Mouse (Mus musculus): ENCODE data around the gene Wdr61. TPM values are rescaled to one million over a fixed set of nuclear protein-coding genes. Genes with fewer than 3 reads are reported as not detected.

Gene Wdr61
- total RNA-seq (2021), result 10 to 100 TPM; 60.2 to 63.6 TPM
- long read RNA-seq, experiment 1, transcript Wdr61-203 (11 exons, 1,290 nt), result major isoform, 25 of 53 reads
- long read RNA-seq, experiment 1, transcript Wdr61-201 (11 exons, 1,187 nt), result minor isoform, 8 of 53 reads
- long read RNA-seq, experiment 1, partial matches to known transcripts, result 14 of 53 reads
- long read RNA-seq, experiment 1, other reads (novel, unspliced or antisense), result 5 of 53 reads
- long read RNA-seq, experiment 2, transcript Wdr61-201 (11 exons, 1,187 nt), result minor isoform, 12 of 59 reads
- long read RNA-seq, experiment 2, transcript Wdr61-203 (11 exons, 1,290 nt), result major isoform, 13 of 59 reads
- long read RNA-seq, experiment 2, partial matches to known transcripts, result 23 of 59 reads
- long read RNA-seq, experiment 2, other reads (novel, unspliced or antisense), result 11 of 59 reads

GRCm38 (mm10) chr9:54733921-54734638, at the start of gene Wdr61:
Gene Wdr61 (minus strand): TSS chr9:54734519.
- peak; percentile 97 to 99 for DNase-seq (ENCODE audit: low spot score in 2 of 2)
- H3K27ac ChIP-seq, result peak within 1 kb of the TSS; percentile 82
- H3K4me3 ChIP-seq, result peak within 1 kb of the TSS; percentile 76
- peak; percentile 68 for TF ChIP-seq CTCF (conservative IDR thresholded peaks at IDR 0.05)

DNA sequence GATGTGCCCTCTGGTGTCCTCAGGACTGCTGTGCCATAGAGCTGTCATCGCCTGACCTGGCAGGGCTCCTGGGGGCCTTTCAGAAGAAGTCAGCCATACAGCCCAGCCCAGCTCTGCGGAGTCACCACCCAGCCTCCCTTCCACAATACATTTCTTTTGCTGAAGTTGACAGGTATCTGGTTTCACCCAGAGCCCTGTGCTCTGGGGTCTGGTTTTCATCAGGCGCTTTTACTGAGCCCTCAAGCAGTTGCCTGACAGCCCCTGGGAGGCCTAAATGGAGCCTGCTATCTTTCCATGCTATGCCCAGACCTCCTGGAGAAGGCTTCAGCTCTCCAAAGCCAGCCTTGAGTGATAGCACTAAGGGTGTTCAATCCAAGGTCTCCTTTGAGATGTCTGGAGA, 49.7 kb upstream of the Wdr61 start:
- no peak overlapping the region for H3K4me3 ChIP-seq
- DNase-seq (ENCODE audit: low spot score in 2 of 2), result no peak
- TF ChIP-seq CTCF (conservative IDR thresholded peaks at IDR 0.05), result no peak
- H3K27ac ChIP-seq, result no peak overlapping the region

GRCm38 (mm10) chr9:54782504-54782903, 48.2 kb upstream of the Wdr61 start:
- TF ChIP-seq CTCF (conservative IDR thresholded peaks at IDR 0.05), result no peak
- no peak overlapping the region for H3K4me3 ChIP-seq

GRCm38 (mm10) chr9:54779280-54779679, 45.0 kb upstream of the Wdr61 start:
- Histone ChIP-seq H3K27ac (no peak overlapping the region), H3K4me3 (no peak overlapping the region)
- no peak for TF ChIP-seq CTCF (conservative IDR thresholded peaks at IDR 0.05)
- no peak for DNase-seq (ENCODE audit: low spot score in 2 of 2)

More at GRCm38 (mm10) chr9:54782504-54782903, 48.2 kb upstream of the Wdr61 start:
- H3K27ac ChIP-seq, result no peak overlapping the region
- DNase-seq (ENCODE audit: low spot score in 2 of 2), result no peak

DNA sequence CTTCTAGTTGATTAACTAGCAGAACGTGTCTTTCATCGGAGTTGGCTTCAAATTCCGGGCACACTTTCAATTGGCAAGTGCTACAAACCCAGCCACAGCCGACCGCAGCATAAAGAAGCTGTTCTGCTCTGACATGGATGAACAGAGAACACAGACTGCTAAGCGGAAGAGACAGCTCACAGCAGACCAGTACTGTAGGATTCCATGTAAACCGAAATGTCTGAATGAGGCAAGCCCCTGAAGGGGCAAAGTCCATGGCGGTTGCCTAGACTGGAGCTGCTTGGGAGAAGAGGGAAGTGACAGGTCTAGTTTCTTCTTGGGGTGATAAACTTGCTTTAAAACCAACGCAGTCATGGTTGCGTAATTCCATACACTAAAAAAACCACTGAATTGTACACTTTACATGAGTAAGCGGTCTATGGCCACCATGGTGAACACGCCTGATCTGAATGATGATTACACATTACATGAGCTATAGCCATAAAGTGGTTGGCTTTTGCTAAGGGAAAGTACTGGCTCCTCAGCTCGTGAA, 42.2 kb upstream of the Wdr61 start:
- no peak for TF ChIP-seq CTCF (conservative IDR thresholded peaks at IDR 0.05)
- no peak overlapping the region for H3K4me3 ChIP-seq
- no peak overlapping the region for H3K27ac ChIP-seq
- no peak for DNase-seq (ENCODE audit: low spot score in 2 of 2)

DNA sequence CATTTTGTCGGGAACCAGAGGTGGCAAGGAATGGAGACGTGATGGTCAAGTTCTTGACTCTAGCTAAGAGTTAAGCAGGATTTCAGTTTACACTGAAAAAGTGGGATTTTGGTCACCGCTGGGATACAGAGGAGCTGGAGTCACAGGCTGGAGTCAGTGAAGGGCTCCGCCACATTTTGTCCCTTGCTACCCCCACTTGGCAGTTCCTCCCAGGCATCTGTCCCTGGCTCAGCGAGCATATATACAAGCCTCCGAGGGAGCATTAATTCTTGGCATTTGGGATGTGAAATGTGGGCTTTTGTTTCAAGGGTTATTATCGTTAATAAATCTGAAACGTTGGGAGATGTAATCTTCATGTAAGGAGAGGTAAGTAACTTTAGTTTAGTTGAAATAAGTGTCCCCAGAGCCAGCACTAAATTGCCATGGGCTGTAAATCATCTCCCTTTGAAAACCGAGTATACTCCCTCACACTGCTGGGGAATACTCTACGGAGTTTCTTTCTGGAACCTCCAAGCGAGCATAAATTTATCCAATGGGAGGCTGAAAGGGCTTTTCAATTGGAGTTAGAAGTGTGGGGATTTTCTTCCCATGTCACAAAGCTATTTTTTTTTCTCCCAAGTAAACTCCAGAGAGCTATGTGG, 35.9 kb upstream of the Wdr61 start:
- Histone ChIP-seq H3K27ac (no peak overlapping the region), H3K4me3 (no peak overlapping the region)
- no peak for TF ChIP-seq CTCF (conservative IDR thresholded peaks at IDR 0.05)
- no peak for DNase-seq (ENCODE audit: low spot score in 2 of 2)

GRCm38 (mm10) chr9:54765336-54766085, 31.2 kb upstream of the Wdr61 start:
- DNase-seq (ENCODE audit: low spot score in 2 of 2), result no peak
- no peak overlapping the region; the same call in 1 of the 2 replicates for H3K4me3 ChIP-seq
- no peak for TF ChIP-seq CTCF (conservative IDR thresholded peaks at IDR 0.05)

DNA sequence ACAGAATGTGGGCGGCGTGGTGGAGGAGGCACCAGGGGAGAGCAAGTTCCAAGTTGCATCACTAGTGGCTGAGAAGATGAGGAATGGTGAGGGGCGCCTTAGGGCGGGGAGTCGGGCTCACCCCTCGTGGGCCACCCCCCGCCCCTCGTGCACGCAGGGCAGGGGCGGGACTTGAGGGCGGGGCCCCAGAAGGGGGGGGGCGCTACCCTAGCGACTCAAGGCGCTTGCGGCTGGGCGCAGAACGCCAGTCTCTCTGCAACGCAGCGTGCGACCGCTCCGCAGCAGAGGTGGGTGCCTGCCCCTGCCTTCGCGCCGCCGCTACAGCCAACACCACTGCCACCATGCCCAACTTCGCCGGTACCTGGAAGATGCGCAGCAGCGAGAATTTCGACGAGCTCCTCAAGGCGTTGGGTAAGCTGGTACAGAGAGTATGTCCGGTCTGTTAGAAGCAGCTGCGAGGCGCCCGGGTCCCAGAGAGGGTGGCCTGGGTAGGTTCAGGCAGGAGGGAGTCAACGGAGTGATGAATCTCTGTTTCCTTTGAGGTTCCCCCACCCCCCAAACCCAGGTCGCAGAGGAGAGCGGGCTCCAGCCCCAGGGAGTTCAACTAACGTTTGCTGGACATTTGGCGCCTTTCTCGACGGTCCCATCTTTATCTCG, 30.4 kb upstream of the Wdr61 start, which contains the start of gene Crabp1:
Gene Crabp1, plus strand, starts transcription at position 188 of the 657 bp plus-strand sequence.
- no peak for DNase-seq (ENCODE audit: low spot score in 2 of 2)
- TF ChIP-seq CTCF (conservative IDR thresholded peaks at IDR 0.05), result no peak

More at GRCm38 (mm10) chr9:54765336-54766085, 31.2 kb upstream of the Wdr61 start:
- H3K27ac ChIP-seq, result no peak overlapping the region

GRCm38 (mm10) chr9:54764091-54764490, 29.8 kb upstream of the Wdr61 start:
- H3K4me3 ChIP-seq, result no peak overlapping the region
- no peak for TF ChIP-seq CTCF (conservative IDR thresholded peaks at IDR 0.05)
- H3K27ac ChIP-seq, result no peak overlapping the region
- DNase-seq (ENCODE audit: low spot score in 2 of 2), result no peak

More for the DNA sequence above, 30.4 kb upstream of the Wdr61 start, which contains the start of gene Crabp1:
- Histone ChIP-seq H3K27ac (no peak within 1 kb of the TSS), H3K4me3 (peak within 1 kb of the TSS; percentile 34; the same call in 1 of the 2 replicates)

GRCm38 (mm10) chr9:54759592-54759991, 25.3 kb upstream of the Wdr61 start:
- no peak for DNase-seq (ENCODE audit: low spot score in 2 of 2)
- no peak overlapping the region for H3K27ac ChIP-seq
- no peak overlapping the region for H3K4me3 ChIP-seq
- TF ChIP-seq CTCF (conservative IDR thresholded peaks at IDR 0.05), result no peak

GRCm38 (mm10) chr9:54752944-54753295, 18.6 kb upstream of the Wdr61 start:
- no peak for TF ChIP-seq CTCF (conservative IDR thresholded peaks at IDR 0.05)
- Histone ChIP-seq H3K27ac (no peak overlapping the region), H3K4me3 (no peak overlapping the region)
- no peak for DNase-seq (ENCODE audit: low spot score in 2 of 2)

Data from layer of hippocampus, adult 2 months (tissue).